Mouse (Mus musculus): ENCODE results near the gene Itih4. TPM values are rescaled to one million over a fixed set of nuclear protein-coding genes. Genes with fewer than 3 reads are reported as not detected.

The Itih4 gene
- polyA plus RNA-seq, 1 experiment, result 1.4 TPM

- H3K4me1 ChIP-seq (replicated peaks; ENCODE audit: control insufficient read depth, insufficient read depth, low read length), result no peaks in the 10 kb centered on the region
- DNase-seq, result peak; percentile 53
- no peaks in the 10 kb centered on the region for H3K36me3 ChIP-seq (ENCODE audit: control insufficient read depth, insufficient read depth, low read length)
- 79% methylated on average over 11 of the region's 11 CpGs for WGBS
- no peak overlapping the region for H3K4me3 ChIP-seq (ENCODE audit: control insufficient read depth, insufficient read depth, low read length)
- H3K27me3 ChIP-seq (ENCODE audit: control insufficient read depth, insufficient read depth, low read length), result no peaks in the 10 kb centered on the region
- TF ChIP-seq CTCF (IDR thresholded peaks at IDR 0.05; ENCODE audit: borderline replicate concordance, control insufficient read depth, extremely low read depth, insufficient read depth, low read length, poor library complexity) (no peak), POLR2A (IDR thresholded peaks at IDR 0.05; ENCODE audit: control insufficient read depth, extremely low read depth, insufficient read depth, low read length, poor library complexity) (no peak)
- H3K27ac ChIP-seq (ENCODE audit: control insufficient read depth, insufficient read depth, low read length), result no peak overlapping the region
These were observed 57.8 kb downstream of the Itih4 start for GRCm38 (mm10) chr14:30943860-30944674.

GRCm38 (mm10) chr14:30944745-30945144, 58.5 kb downstream of the Itih4 start:
- no peaks in the 10 kb centered on the region for H3K27me3 ChIP-seq (ENCODE audit: control insufficient read depth, insufficient read depth, low read length)
- 98% methylated on average over 2 of the region's 2 CpGs for WGBS
- H3K27ac ChIP-seq (ENCODE audit: control insufficient read depth, insufficient read depth, low read length), result no peak overlapping the region
- H3K4me3 ChIP-seq (ENCODE audit: control insufficient read depth, insufficient read depth, low read length), result no peak overlapping the region
- TF ChIP-seq POLR2A (IDR thresholded peaks at IDR 0.05; ENCODE audit: control insufficient read depth, extremely low read depth, insufficient read depth, low read length, poor library complexity), result no peak
- no peak for TF ChIP-seq CTCF (IDR thresholded peaks at IDR 0.05; ENCODE audit: borderline replicate concordance, control insufficient read depth, extremely low read depth, insufficient read depth, low read length, poor library complexity)
- DNase-seq, result no peak
- no peaks in the 10 kb centered on the region for H3K36me3 ChIP-seq (ENCODE audit: control insufficient read depth, insufficient read depth, low read length)
- H3K4me1 ChIP-seq (replicated peaks; ENCODE audit: control insufficient read depth, insufficient read depth, low read length), result no peaks in the 10 kb centered on the region

- Histone ChIP-seq H3K27ac (ENCODE audit: control insufficient read depth, insufficient read depth, low read length) (no peak overlapping the region), H3K4me1 (replicated peaks; ENCODE audit: control insufficient read depth, insufficient read depth, low read length) (peaks cover 2% of the 10 kb centered on the region), H3K36me3 (ENCODE audit: control insufficient read depth, insufficient read depth, low read length) (no peaks in the 10 kb centered on the region), H3K27me3 (ENCODE audit: control insufficient read depth, insufficient read depth, low read length) (no peaks in the 10 kb centered on the region), H3K4me3 (ENCODE audit: control insufficient read depth, insufficient read depth, low read length) (no peak overlapping the region)
- WGBS, result 98% methylated on average over 10 of the region's 10 CpGs
- DNase-seq, result no peak
- no peak for TF ChIP-seq CTCF (IDR thresholded peaks at IDR 0.05; ENCODE audit: borderline replicate concordance, control insufficient read depth, extremely low read depth, insufficient read depth, low read length, poor library complexity)
- TF ChIP-seq POLR2A (IDR thresholded peaks at IDR 0.05; ENCODE audit: control insufficient read depth, extremely low read depth, insufficient read depth, low read length, poor library complexity), result no peak
These were observed 63.7 kb downstream of the Itih4 start for GRCm38 (mm10) chr14:30949986-30950385.

GRCm38 (mm10) chr14:30951154-30951825, 65.0 kb downstream of the Itih4 start, which contains the start of gene Nek4:
Gene Nek4, plus strand, starts transcription at chr14:30951377.
- Histone ChIP-seq H3K4me1 (replicated peaks; ENCODE audit: control insufficient read depth, insufficient read depth, low read length) (peaks cover 2% of the 10 kb centered on the region), H3K4me3 (ENCODE audit: control insufficient read depth, insufficient read depth, low read length) (peak within 1 kb of the TSS; percentile 70), H3K27me3 (ENCODE audit: control insufficient read depth, insufficient read depth, low read length) (no peaks in the 10 kb centered on the region), H3K36me3 (ENCODE audit: control insufficient read depth, insufficient read depth, low read length) (no peaks in the 10 kb centered on the region), H3K27ac (ENCODE audit: control insufficient read depth, insufficient read depth, low read length) (no peak within 1 kb of the TSS)
- WGBS, result under 1% methylated on average over 57 of the region's 57 CpGs
- TF ChIP-seq POLR2A (IDR thresholded peaks at IDR 0.05; ENCODE audit: control insufficient read depth, extremely low read depth, insufficient read depth, low read length, poor library complexity), result peak; percentile 42; the same call in 1 of the 2 replicates
- peak; percentile 60; the same call in 1 of the 2 replicates for TF ChIP-seq CTCF (IDR thresholded peaks at IDR 0.05; ENCODE audit: borderline replicate concordance, control insufficient read depth, extremely low read depth, insufficient read depth, low read length, poor library complexity)
- DNase-seq, result peak; percentile 96

Other genes with a start within 250 kb of the Itih4 start
- gene Rft1, start 232.1 kb upstream of the Itih4 start, polyA plus RNA-seq (2012; rRNA removed), result 13.8 and 14.0 TPM in 2 replicates
- gene Sfmbt1, start 171.6 kb upstream of the Itih4 start, polyA plus RNA-seq (2012; rRNA removed), result 3.2 and 4.0 TPM in 2 replicates
- 20.1 and 27.6 TPM in 2 replicates for gene Tmem110, start 60.9 kb upstream of the Itih4 start, polyA plus RNA-seq (2012; rRNA removed)
- 3.1 TPM in 2 replicates for gene Mustn1, start 7.3 kb upstream of the Itih4 start, polyA plus RNA-seq (2012; rRNA removed)
- 0.19 and 0.66 TPM in 2 replicates for gene Itih3, start 37.3 kb downstream of the Itih4 start, polyA plus RNA-seq (2012; rRNA removed)
- gene Itih1, start 56.8 kb downstream of the Itih4 start, polyA plus RNA-seq (2012; rRNA removed), result 0.09 and 0.97 TPM in 2 replicates
- 2.5 and 2.6 TPM in 2 replicates for gene Nek4, start 64.9 kb downstream of the Itih4 start, polyA plus RNA-seq (2012; rRNA removed)
- 11.9 and 13.6 TPM in 2 replicates for gene Glt8d1, start 114.9 kb downstream of the Itih4 start, polyA plus RNA-seq (2012; rRNA removed)
- gene Spcs1, start 115.2 kb downstream of the Itih4 start, polyA plus RNA-seq (2012; rRNA removed), result 133 and 183 TPM in 2 replicates
- 32.1 and 47.0 TPM in 2 replicates for gene Pbrm1, start 132.7 kb downstream of the Itih4 start, polyA plus RNA-seq (2012; rRNA removed)
- gene Gnl3, start 132.7 kb downstream of the Itih4 start, polyA plus RNA-seq (2012; rRNA removed), result 24.0 and 32.9 TPM in 2 replicates
- gene Smim4, start 242.5 kb downstream of the Itih4 start, polyA plus RNA-seq (2012; rRNA removed), result 77.4 and 91.1 TPM in 2 replicates
- 220 and 273 TPM in 2 replicates for gene Nt5dc2, start 244.6 kb downstream of the Itih4 start, polyA plus RNA-seq (2012; rRNA removed)

Measured in thymus, adult 2 months (tissue).